Mouse (Mus musculus): Measurements from ENCODE around the gene Btbd19.

The Btbd19 gene

DNA sequence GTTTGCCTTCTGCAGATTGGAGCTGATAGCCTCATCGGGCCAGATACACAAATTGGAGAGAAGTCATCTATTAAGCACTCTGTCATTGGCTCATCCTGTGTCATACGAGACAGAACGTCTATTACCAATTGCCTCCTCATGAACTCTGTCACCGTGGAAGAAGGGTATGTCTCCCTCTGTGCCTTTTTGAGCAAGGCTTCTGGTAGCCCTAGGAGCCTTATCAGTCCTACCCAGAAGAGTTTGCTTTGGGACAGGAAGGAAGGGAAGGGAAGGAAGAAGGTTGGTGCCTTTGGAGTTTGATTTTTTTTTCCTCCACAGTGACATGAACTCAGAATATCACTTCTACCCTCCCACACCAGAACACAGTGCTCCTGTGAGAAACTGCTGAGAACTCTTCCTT lies 54.9 kb downstream of the Btbd19 start:
- in situ Hi-C loops (cut with MboI, MseI): no loop called here

DNA sequence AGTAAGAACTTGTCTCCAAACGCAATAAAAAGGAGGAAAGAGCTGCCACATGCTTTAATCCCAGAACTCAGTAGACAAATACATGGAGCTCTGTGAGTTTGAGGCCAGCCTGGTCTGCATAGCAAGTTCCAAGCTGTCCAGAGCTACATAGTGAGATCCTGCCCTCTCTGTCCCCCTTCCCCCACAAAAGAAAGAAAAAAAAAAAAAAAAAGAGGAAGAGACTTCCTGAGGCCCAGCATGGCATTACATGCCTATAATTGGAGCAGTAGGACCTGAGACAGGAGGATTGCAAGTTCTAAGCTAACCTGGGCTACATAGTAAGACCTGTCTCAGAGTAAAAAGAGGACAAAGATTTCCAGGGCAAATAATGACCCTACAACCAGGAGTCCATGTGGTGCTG lies 55.9 kb downstream of the Btbd19 start:
- in situ Hi-C loops (cut with MboI, MseI): no loop called here

All from T-helper 1 cell (primary cell).